Mouse (Mus musculus) lung, postnatal 0 days (tissue): ENCODE measurements around the gene Zbtb16.

Source experiments
- CTCF ChIP-seq: IDR thresholded peaks from 2 replicates; pipeline ENCODE4 v1.5.1; 2016; ENCODE audit warnings: antibody characterized with exemption, mild to moderate bottlenecking
- EP300 ChIP-seq: IDR thresholded peaks from 2 replicates; pipeline ENCODE4 v1.6.1; 2016; ENCODE audit warnings: antibody characterized with exemption, mild to moderate bottlenecking, control low read depth

GRCm38 (mm10) chr9:48613221-48613620 lies 222.8 kb downstream of the Zbtb16 start:
- TF ChIP-seq CTCF: no peak
- TF ChIP-seq EP300: no peak
